12 mouse cellular contexts compared by ENCODE assay signal in genomic region chr4:46404042-46404795, GRCm38 (mm10). TPM values are rescaled to one million over a fixed set of nuclear protein-coding genes. Genes with fewer than 3 reads are reported as not detected.
DNase-seq lines count a peak whose midpoint lies in the region; ATAC-seq and TF ChIP-seq lines count a peak whose summit lies in the region.
"Had no signal": no experiment of that assay in that cellular context is flagged by ENCODE, and none has a peak within 500 bp of the region (broad histone marks: within the 10 kb centered on the region; RNA-seq: fewer than 3 reads in every experiment).

No protein-coding gene starts in this region.

- no peaks in the 10 kb centered on the region for H3K27me3 ChIP-seq in intestine, embryonic 15.5 days (replicated peaks)
- no peaks in the 10 kb centered on the region for H3K27me3 ChIP-seq in spleen, adult 2 months (ENCODE audit: control insufficient read depth, insufficient read depth, low read length)

- no peak for TF ChIP-seq CTCF in spleen, adult 2 months (IDR thresholded peaks at IDR 0.05; ENCODE audit: extremely low read depth, insufficient read depth, insufficient read length, insufficient replicate concordance)

- peak; percentile 81 for ATAC-seq in intestine, embryonic 15.5 days

- H3K27ac ChIP-seq in intestine, embryonic 15.5 days: no peak overlapping the region
- H3K27ac ChIP-seq in spleen, adult 2 months (ENCODE audit: insufficient read depth, low read length): peak overlapping the region; percentile 45

- 55% methylated on average over 6 of the region's 6 CpGs for WGBS in intestine, embryonic 15.5 days
- WGBS in spleen, adult 2 months: 35% methylated on average over 6 of the region's 6 CpGs

- no peak overlapping the region for H3K4me2 ChIP-seq in intestine, embryonic 15.5 days (replicated peaks)

- no peak overlapping the region for H3K9ac ChIP-seq in intestine, embryonic 15.5 days

- TF ChIP-seq POLR2A in spleen, adult 2 months (IDR thresholded peaks at IDR 0.05; ENCODE audit: low read depth, low read length): no peak

- peak; percentile 94 for DNase-seq in 416B (ENCODE audit: low read depth)
- DNase-seq in CD8-positive naive resting alpha-beta T cell, adult 2 months (ENCODE audit: low read depth in 2 of 2, low spot score in 2 of 2): peak; percentile 45 to 68
- peak; percentile 30 to 41 for DNase-seq in spleen, adult 2 months (ENCODE audit: low read depth in 1 of 2, low spot score in 2 of 2)
- no peak for DNase-seq in urinary bladder, adult 18-20 months (ENCODE audit: low spot score in 2 of 2)
- DNase-seq in embryo, embryonic 11 days: no peak
- DNase-seq in kidney, adult 9 months: no peak
- DNase-seq in neural tube, embryonic 10.5 days (ENCODE audit: extremely low spot score, low spot score): no peak
- DNase-seq: gastrocnemius, postnatal 36 days; kidney, postnatal 4 days; lung, postnatal 10 days had no signal

- H3K36me3 ChIP-seq in intestine, embryonic 15.5 days: no peaks in the 10 kb centered on the region
- no peaks in the 10 kb centered on the region for H3K36me3 ChIP-seq in spleen, adult 2 months (ENCODE audit: control insufficient read depth, insufficient read depth, low read length)

- no peaks in the 10 kb centered on the region for H3K9me3 ChIP-seq in intestine, embryonic 15.5 days

- no peak overlapping the region for H3K4me3 ChIP-seq in intestine, embryonic 15.5 days (replicated peaks)
- H3K4me3 ChIP-seq in spleen, adult 2 months (ENCODE audit: extremely low read depth, insufficient read depth, insufficient read length): 0 out of 2 replicates have a peak overlapping the region, but pooled peaks have one; percentile 2

- no peaks in the 10 kb centered on the region for H3K4me1 ChIP-seq in intestine, embryonic 15.5 days (replicated peaks)
- peaks cover 8% of the 10 kb centered on the region; the same call in 1 of the 2 replicates for H3K4me1 ChIP-seq in spleen, adult 2 months (ENCODE audit: control insufficient read depth, insufficient read depth, insufficient read length)

RNA-seq across cellular contexts. Expression of gene Hemgn, which starts 9.1 kb away (rescaled TPM):
- 4.8 and 6.4 TPM in 2 replicates for polyA plus RNA-seq in intestine, embryonic 15.5 days (2015; fragmentation: Nextera tagmentation; extraction: Ambion mirVana)
- polyA plus RNA-seq in spleen, adult 2 months (2012; rRNA removed): 8.6 and 9.8 TPM in 2 replicates
- polyA plus RNA-seq: cortical plate, adult 2 months had no signal

RNA-seq across cellular contexts. Expression of gene Trmo, which starts 15.0 kb away (rescaled TPM):
- 11.2 and 11.5 TPM in 2 replicates for polyA plus RNA-seq in intestine, embryonic 15.5 days (2015; fragmentation: Nextera tagmentation; extraction: Ambion mirVana)
- 10.8 and 11.6 TPM in 2 replicates for polyA plus RNA-seq in spleen, adult 2 months (2012; rRNA removed)

RNA-seq across cellular contexts. Expression of gene Anp32b, which starts 46.5 kb away (rescaled TPM):
- polyA plus RNA-seq in intestine, embryonic 15.5 days (2015; fragmentation: Nextera tagmentation; extraction: Ambion mirVana): 260 and 262 TPM in 2 replicates
- 19.1 and 26.6 TPM in 2 replicates for polyA plus RNA-seq in spleen, adult 2 months (2012; rRNA removed)

Comparison
In these comparisons a context has a peak if more than half of its experiments do, and no peak if none do; other contexts are left out.
1. DNase-seq: peak in 416B (single experiment), CD8-positive naive resting alpha-beta T cell, adult 2 months (2 of 2) and spleen, adult 2 months (2 of 2); none in urinary bladder, adult 18-20 months (0 of 2), embryo, embryonic 11 days (single experiment), kidney, adult 9 months (single experiment) and neural tube, embryonic 10.5 days (single experiment).